Comparison of ENCODE assay signal across 7 mouse cellular contexts in genomic region chr9:36726131-36727033, GRCm38 (mm10). TPM values are rescaled to one million over a fixed set of nuclear protein-coding genes. Genes with fewer than 3 reads are reported as not detected.
DNase-seq lines count a peak whose midpoint lies in the region; ATAC-seq and TF ChIP-seq lines count a peak whose summit lies in the region.

No protein-coding gene starts in this region.

- DNase-seq in adrenal gland, postnatal 10 days = peak; percentile 94
- peak; percentile 94 for DNase-seq in embryonic facial prominence, embryonic 10.5 days (ENCODE audit: low spot score)
- peak; percentile 47 for DNase-seq in gonadal fat pad, adult 2 months (ENCODE audit: low read depth)
- DNase-seq in left cerebral cortex, postnatal 4 days = peak; percentile 92

- peak; percentile 92 for ATAC-seq in intestine, postnatal 0 days
- ATAC-seq in midbrain, embryonic 12.5 days (ENCODE audit: low FRiP score, low read depth) = peak; percentile 95

- intact Hi-C loops in left cerebral cortex, postnatal 4 days (cut with DNase I) = no loop called here

- peaks cover 54% of the 10 kb centered on the region for H3K36me3 ChIP-seq in embryonic facial prominence, embryonic 10.5 days (replicated peaks)
- H3K36me3 ChIP-seq in intestine, postnatal 0 days (ENCODE audit: control insufficient read depth, insufficient read depth) = peaks cover 17% of the 10 kb centered on the region; the same call in 1 of the 2 replicates
- peaks cover 22% of the 10 kb centered on the region for H3K36me3 ChIP-seq in midbrain, embryonic 12.5 days
- peaks cover 7% of the 10 kb centered on the region for H3K36me3 ChIP-seq in small intestine, adult 2 months (ENCODE audit: control insufficient read depth, insufficient read depth, low read length)

- no peaks in the 10 kb centered on the region for H3K27me3 ChIP-seq in embryonic facial prominence, embryonic 10.5 days (replicated peaks; ENCODE audit: low read depth, poor library complexity, severe bottlenecking)
- no peaks in the 10 kb centered on the region for H3K27me3 ChIP-seq in intestine, postnatal 0 days (replicated peaks; ENCODE audit: control insufficient read depth, insufficient read depth, low read length)
- H3K27me3 ChIP-seq in midbrain, embryonic 12.5 days = no peaks in the 10 kb centered on the region
- no peaks in the 10 kb centered on the region for H3K27me3 ChIP-seq in small intestine, adult 2 months (ENCODE audit: control insufficient read depth, insufficient read depth, low read length)

- H3K9me3 ChIP-seq in embryonic facial prominence, embryonic 10.5 days = no peaks in the 10 kb centered on the region
- H3K9me3 ChIP-seq in intestine, postnatal 0 days (ENCODE audit: control insufficient read depth) = no peaks in the 10 kb centered on the region
- H3K9me3 ChIP-seq in midbrain, embryonic 12.5 days = no peaks in the 10 kb centered on the region

- WGBS in embryonic facial prominence, embryonic 10.5 days = under 1% methylated on average over 53 of the region's 53 CpGs
- WGBS in intestine, postnatal 0 days = under 1% methylated on average over 53 of the region's 53 CpGs
- under 1% methylated on average over 53 of the region's 53 CpGs for WGBS in midbrain, embryonic 12.5 days
- under 1% methylated on average over 52 of the region's 53 CpGs for WGBS in small intestine, adult 2 months

- TF ChIP-seq POLR2A in small intestine, adult 2 months (IDR thresholded peaks at IDR 0.05; ENCODE audit: low read depth, low read length) = peak; percentile 65

- peak overlapping the region; percentile 54 for H3K9ac ChIP-seq in intestine, postnatal 0 days (ENCODE audit: low read depth, low read length)
- H3K9ac ChIP-seq in midbrain, embryonic 12.5 days (replicated peaks) = peak overlapping the region; percentile 71

- H3K4me2 ChIP-seq in intestine, postnatal 0 days (replicated peaks; ENCODE audit: low read depth) = peak overlapping the region; percentile 96
- H3K4me2 ChIP-seq in midbrain, embryonic 12.5 days (replicated peaks) = peak overlapping the region; percentile 94

- H3K27ac ChIP-seq in embryonic facial prominence, embryonic 10.5 days (replicated peaks) = peak overlapping the region; percentile 96
- H3K27ac ChIP-seq in intestine, postnatal 0 days (ENCODE audit: low read depth, low read length) = 0 out of 2 replicates have a peak overlapping the region, but pooled peaks have one; percentile 22
- peak overlapping the region; percentile 89 for H3K27ac ChIP-seq in midbrain, embryonic 12.5 days (replicated peaks)
- H3K27ac ChIP-seq in small intestine, adult 2 months (ENCODE audit: insufficient read depth, low read depth, low read length) = peak overlapping the region; percentile 57

- H3K4me1 ChIP-seq in embryonic facial prominence, embryonic 10.5 days = peaks cover 18% of the 10 kb centered on the region
- no peaks in the 10 kb centered on the region for H3K4me1 ChIP-seq in intestine, postnatal 0 days (replicated peaks; ENCODE audit: control insufficient read depth, insufficient read depth, low read length)
- H3K4me1 ChIP-seq in midbrain, embryonic 12.5 days = peaks cover 16% of the 10 kb centered on the region
- H3K4me1 ChIP-seq in small intestine, adult 2 months (ENCODE audit: control insufficient read depth, insufficient read depth, insufficient read length, low read length) = peaks cover 5% of the 10 kb centered on the region; the same call in 1 of the 2 replicates

- 0 out of 2 replicates have a peak, but pooled peaks have one; percentile 18 for TF ChIP-seq CTCF in intestine, postnatal 0 days (IDR thresholded peaks at IDR 0.05; ENCODE audit: low read depth)
- no peak for TF ChIP-seq CTCF in small intestine, adult 2 months (IDR thresholded peaks at IDR 0.05; ENCODE audit: extremely low read depth, insufficient read length, insufficient replicate concordance, low read depth, low read length)

- H3K4me3 ChIP-seq in embryonic facial prominence, embryonic 10.5 days = peak overlapping the region; percentile 80
- peak overlapping the region; percentile 67 for H3K4me3 ChIP-seq in intestine, postnatal 0 days (ENCODE audit: low read depth, low read length)
- peak overlapping the region; percentile 71 for H3K4me3 ChIP-seq in midbrain, embryonic 12.5 days
- H3K4me3 ChIP-seq in small intestine, adult 2 months (ENCODE audit: low read depth, low read length) = peak overlapping the region; percentile 87

RNA-seq across cellular contexts. Expression of gene Chek1, which starts 0.5 kb away (rescaled TPM):
- 1 to 10 TPM; 6.8 to 8.7 TPM for total RNA-seq in adrenal gland, postnatal 10 days (2021)
- polyA plus RNA-seq in embryonic facial prominence, embryonic 10.5 days (2016; fragmentation: Nextera tagmentation; extraction: Ambion mirVana) = 52.4 and 54.9 TPM in 2 replicates
- 0.49 and 0.70 TPM in 2 replicates for polyA plus RNA-seq in gonadal fat pad, adult 2 months (2012; rRNA removed)
- polyA plus RNA-seq in intestine, postnatal 0 days (2015; fragmentation: Nextera tagmentation; extraction: Ambion mirVana) = 6.6 and 7.1 TPM in 2 replicates
- total RNA-seq in left cerebral cortex, postnatal 4 days (2021) = 1 to 10 TPM; 4.1 to 5.6 TPM
- polyA plus RNA-seq in midbrain, embryonic 12.5 days (2016; fragmentation: Nextera tagmentation; extraction: Ambion mirVana) = 38.3 and 39.5 TPM in 2 replicates
- polyA plus RNA-seq in small intestine, adult 2 months (2012; rRNA removed) = 0.41 and 0.42 TPM in 2 replicates

RNA-seq across cellular contexts. Expression of gene Acrv1, which starts 33.4 kb away (rescaled TPM):
- total RNA-seq in adrenal gland, postnatal 10 days (2021) = not detected
- polyA plus RNA-seq in embryonic facial prominence, embryonic 10.5 days (2016; fragmentation: Nextera tagmentation; extraction: Ambion mirVana) = not detected in 2 replicates
- 0.55 and 0.93 TPM in 2 replicates for polyA plus RNA-seq in gonadal fat pad, adult 2 months (2012; rRNA removed)
- not detected in 2 replicates for polyA plus RNA-seq in intestine, postnatal 0 days (2015; fragmentation: Nextera tagmentation; extraction: Ambion mirVana)
- not detected for total RNA-seq in left cerebral cortex, postnatal 4 days (2021)
- polyA plus RNA-seq in midbrain, embryonic 12.5 days (2016; fragmentation: Nextera tagmentation; extraction: Ambion mirVana) = not detected in 2 replicates
- not detected in 2 replicates for polyA plus RNA-seq in small intestine, adult 2 months (2012; rRNA removed)

RNA-seq across cellular contexts. Expression of gene Stt3a, which starts 41.1 kb away (rescaled TPM):
- 100 to 1,000 TPM; 222 to 235 TPM for total RNA-seq in adrenal gland, postnatal 10 days (2021)
- 177 and 180 TPM in 2 replicates for polyA plus RNA-seq in embryonic facial prominence, embryonic 10.5 days (2016; fragmentation: Nextera tagmentation; extraction: Ambion mirVana)
- 363 and 484 TPM in 2 replicates for polyA plus RNA-seq in gonadal fat pad, adult 2 months (2012; rRNA removed)
- 166 and 179 TPM in 2 replicates for polyA plus RNA-seq in intestine, postnatal 0 days (2015; fragmentation: Nextera tagmentation; extraction: Ambion mirVana)
- total RNA-seq in left cerebral cortex, postnatal 4 days (2021) = 10 to 100 TPM; 83.1 to 84.4 TPM
- 132 and 165 TPM in 2 replicates for polyA plus RNA-seq in midbrain, embryonic 12.5 days (2016; fragmentation: Nextera tagmentation; extraction: Ambion mirVana)
- polyA plus RNA-seq in small intestine, adult 2 months (2012; rRNA removed) = 37.7 and 73.2 TPM in 2 replicates

Comparison
In these comparisons a context has a peak if more than half of its experiments do, and no peak if none do; other contexts are left out.
1. Peak in every context shown above with its lines: DNase-seq, ATAC-seq, H3K4me3 ChIP-seq and H3K27ac ChIP-seq.
2. H3K27ac ChIP-seq: peak in every context shown above with its lines; median percentile 96 in embryonic facial prominence, embryonic 10.5 days; 89 in midbrain, embryonic 12.5 days; 57 in small intestine, adult 2 months; 22 in intestine, postnatal 0 days.